Mouse (Mus musculus): ENCODE results near the gene Zscan10. TPM values are rescaled to one million over a fixed set of nuclear protein-coding genes. Genes with fewer than 3 reads are reported as not detected.

Zscan10 gene
- 0.26 and 0.36 TPM in 2 replicates for polyA plus RNA-seq (2015; fragmentation: Nextera tagmentation; extraction: Ambion mirVana)

DNA sequence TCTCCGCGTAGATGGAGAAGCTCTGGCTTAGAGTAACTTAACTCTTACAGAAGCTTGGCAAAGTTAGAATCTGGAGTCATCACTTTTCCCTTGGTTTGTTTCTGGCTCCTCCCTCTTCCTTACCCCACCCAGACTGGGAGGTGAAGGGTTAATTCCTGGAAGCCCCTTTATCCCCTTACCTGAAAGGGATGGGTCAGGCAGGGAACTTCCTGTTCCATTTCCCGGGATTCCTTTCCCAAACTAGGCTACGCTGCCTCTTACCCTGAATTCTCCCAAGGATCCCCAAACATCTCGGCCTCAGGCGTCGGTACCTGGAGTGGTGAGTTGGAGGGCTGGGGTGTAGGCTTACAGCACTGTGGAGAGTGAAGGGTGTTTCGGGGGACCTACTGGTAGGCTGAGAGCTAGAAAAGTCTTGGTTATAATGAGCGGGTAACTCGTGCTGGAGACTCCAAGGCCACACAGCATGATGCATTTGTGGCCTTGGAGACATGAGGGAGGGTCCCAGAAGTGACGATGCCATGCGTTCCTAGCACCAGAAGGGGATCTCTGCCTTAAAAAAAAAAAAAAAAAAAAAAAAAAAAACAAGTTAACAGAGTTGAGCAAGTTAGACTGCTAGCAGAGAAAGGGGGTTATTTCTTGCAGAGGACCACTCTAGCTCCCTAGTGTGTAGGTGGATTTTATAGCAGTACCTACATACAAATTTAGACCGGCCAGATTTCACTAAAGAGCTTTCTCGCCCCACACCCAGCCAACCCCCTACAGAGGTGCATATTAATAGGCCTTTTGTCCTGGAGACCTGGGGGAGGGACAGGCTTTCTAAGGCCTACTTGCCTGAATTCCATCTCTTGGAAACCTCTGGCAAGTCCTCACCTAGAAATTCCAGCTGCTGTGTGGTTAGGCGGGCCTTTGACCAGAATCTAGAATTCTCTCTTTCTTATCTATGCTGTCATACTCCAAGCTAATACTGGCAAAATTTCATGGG is at the start of gene Zscan10:
Zscan10 (plus strand) TSS at position 216 of the 982 bp plus-strand sequence.
- ATAC-seq (ENCODE audit: low read depth): no peak
- no peaks in the 10 kb centered on the region for H3K36me3 ChIP-seq (ENCODE audit: control insufficient read depth, insufficient read depth, low read length)
- WGBS: 55% methylated on average over 15 of the region's 15 CpGs
- peak within 1 kb of the TSS; percentile 96 for H3K27ac ChIP-seq (ENCODE audit: low read length)
- no peaks in the 10 kb centered on the region for H3K27me3 ChIP-seq (ENCODE audit: control insufficient read depth, insufficient read depth, low read depth, low read length)
- H3K4me3 ChIP-seq (ENCODE audit: low read length): peak within 1 kb of the TSS; percentile 56; the same call in 1 of the 2 replicates
- H3K9ac ChIP-seq (ENCODE audit: low read length): peak within 1 kb of the TSS; percentile 70
- no peaks in the 10 kb centered on the region for H3K9me3 ChIP-seq (ENCODE audit: control insufficient read depth, low read length)
- peak within 1 kb of the TSS; percentile 86 for H3K4me2 ChIP-seq (ENCODE audit: low read depth, low read length)
- H3K4me1 ChIP-seq (replicated peaks; ENCODE audit: control insufficient read depth, insufficient read depth, low read length): peaks cover 12% of the 10 kb centered on the region

DNA sequence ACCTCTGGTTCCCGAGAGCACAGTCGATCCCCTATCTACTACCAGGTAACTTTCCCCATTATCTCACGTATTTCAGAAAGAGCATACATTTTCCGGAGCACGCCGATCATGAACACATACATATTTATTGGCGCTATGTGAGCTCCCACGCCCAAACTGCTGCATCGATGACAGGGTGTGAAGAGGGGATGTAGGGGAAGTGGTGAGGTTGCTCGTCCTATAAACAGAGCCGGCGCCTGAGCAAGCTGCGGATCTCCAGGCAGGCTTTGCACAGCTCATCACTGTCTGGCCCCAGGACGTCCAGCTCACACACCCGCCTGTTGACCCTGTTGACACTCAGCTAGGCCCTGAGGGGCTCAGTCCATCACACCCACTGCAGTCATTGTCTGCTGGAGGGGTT is 49.8 kb upstream of the Zscan10 start:
- Histone ChIP-seq H3K4me2 (ENCODE audit: low read depth, low read length) (peak overlapping the region; percentile 82), H3K27ac (ENCODE audit: low read length) (peak overlapping the region; percentile 70), H3K9me3 (ENCODE audit: control insufficient read depth, low read length) (no peaks in the 10 kb centered on the region), H3K27me3 (ENCODE audit: control insufficient read depth, insufficient read depth, low read depth, low read length) (no peaks in the 10 kb centered on the region), H3K36me3 (ENCODE audit: control insufficient read depth, insufficient read depth, low read length) (0 out of 2 replicates have a peak, but pooled peaks cover under 1% of the 10 kb centered on the region), H3K9ac (ENCODE audit: low read length) (peak overlapping the region; percentile 67), H3K4me1 (replicated peaks; ENCODE audit: control insufficient read depth, insufficient read depth, low read length) (peaks cover 11% of the 10 kb centered on the region), H3K4me3 (ENCODE audit: low read length) (peak overlapping the region; percentile 57)
- under 1% methylated on average over 15 of the region's 15 CpGs for WGBS
- ATAC-seq (ENCODE audit: low read depth): peak; percentile 20

DNA sequence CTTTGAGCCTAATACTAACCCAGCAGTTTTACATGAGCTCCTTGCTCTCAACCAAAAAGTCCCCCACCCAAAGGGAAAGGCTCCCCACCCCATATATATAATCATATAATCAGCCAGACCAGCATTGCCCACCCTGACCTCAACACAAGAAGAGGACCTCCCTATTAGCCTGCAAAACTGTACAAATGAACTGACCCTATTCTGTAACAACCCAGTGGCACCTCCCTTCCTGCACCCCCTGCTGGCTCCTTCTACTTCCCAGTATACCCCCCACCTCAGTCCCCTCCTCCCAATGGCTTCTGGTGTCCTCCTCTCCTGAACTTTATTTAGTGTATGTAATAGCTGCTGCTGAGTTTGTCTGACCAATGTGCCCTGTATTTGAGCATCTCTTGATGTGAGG is 49.2 kb upstream of the Zscan10 start:
- peaks cover 11% of the 10 kb centered on the region for H3K4me1 ChIP-seq (replicated peaks; ENCODE audit: control insufficient read depth, insufficient read depth, low read length)
- H3K9me3 ChIP-seq (ENCODE audit: control insufficient read depth, low read length): no peaks in the 10 kb centered on the region
- 0 out of 2 replicates have a peak, but pooled peaks cover 5% of the 10 kb centered on the region for H3K36me3 ChIP-seq (ENCODE audit: control insufficient read depth, insufficient read depth, low read length)
- no peaks in the 10 kb centered on the region for H3K27me3 ChIP-seq (ENCODE audit: control insufficient read depth, insufficient read depth, low read depth, low read length)
- ATAC-seq (ENCODE audit: low read depth): no peak
- peak overlapping the region; percentile 67 for H3K9ac ChIP-seq (ENCODE audit: low read length)
- peak overlapping the region; percentile 82 for H3K4me2 ChIP-seq (ENCODE audit: low read depth, low read length)
- H3K27ac ChIP-seq (ENCODE audit: low read length): peak overlapping the region; percentile 70
- H3K4me3 ChIP-seq (ENCODE audit: low read length): peak overlapping the region; percentile 57

DNA sequence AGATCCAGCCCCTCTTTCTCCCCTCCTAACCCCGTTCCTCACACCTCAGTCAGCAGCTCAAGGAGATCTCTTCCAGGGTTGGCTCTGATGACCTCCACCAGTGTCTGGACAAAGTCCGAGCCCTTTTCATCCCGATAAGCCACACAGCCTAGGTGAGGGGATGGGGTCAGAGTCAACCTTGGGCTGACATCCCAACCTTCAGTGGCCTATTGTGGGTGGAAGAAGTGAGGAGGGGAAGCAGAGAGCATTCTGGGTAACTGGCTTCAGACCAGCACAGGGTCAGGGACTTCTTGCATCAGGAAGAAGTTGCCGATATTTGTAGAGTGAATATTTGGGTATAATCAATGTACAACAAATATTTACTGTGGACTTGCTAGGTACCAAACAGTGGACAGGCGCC is 48.7 kb upstream of the Zscan10 start:
- Histone ChIP-seq H3K4me2 (ENCODE audit: low read depth, low read length) (no peak overlapping the region), H3K9me3 (ENCODE audit: control insufficient read depth, low read length) (no peaks in the 10 kb centered on the region), H3K9ac (ENCODE audit: low read length) (no peak overlapping the region), H3K4me3 (ENCODE audit: low read length) (no peak overlapping the region), H3K27ac (ENCODE audit: low read length) (no peak overlapping the region), H3K4me1 (replicated peaks; ENCODE audit: control insufficient read depth, insufficient read depth, low read length) (peaks cover 11% of the 10 kb centered on the region), H3K27me3 (ENCODE audit: control insufficient read depth, insufficient read depth, low read depth, low read length) (no peaks in the 10 kb centered on the region), H3K36me3 (ENCODE audit: control insufficient read depth, insufficient read depth, low read length) (peaks cover 5% of the 10 kb centered on the region; the same call in 1 of the 2 replicates)
- no peak for ATAC-seq (ENCODE audit: low read depth)
- WGBS: 50% methylated on average over 5 of the region's 5 CpGs

DNA sequence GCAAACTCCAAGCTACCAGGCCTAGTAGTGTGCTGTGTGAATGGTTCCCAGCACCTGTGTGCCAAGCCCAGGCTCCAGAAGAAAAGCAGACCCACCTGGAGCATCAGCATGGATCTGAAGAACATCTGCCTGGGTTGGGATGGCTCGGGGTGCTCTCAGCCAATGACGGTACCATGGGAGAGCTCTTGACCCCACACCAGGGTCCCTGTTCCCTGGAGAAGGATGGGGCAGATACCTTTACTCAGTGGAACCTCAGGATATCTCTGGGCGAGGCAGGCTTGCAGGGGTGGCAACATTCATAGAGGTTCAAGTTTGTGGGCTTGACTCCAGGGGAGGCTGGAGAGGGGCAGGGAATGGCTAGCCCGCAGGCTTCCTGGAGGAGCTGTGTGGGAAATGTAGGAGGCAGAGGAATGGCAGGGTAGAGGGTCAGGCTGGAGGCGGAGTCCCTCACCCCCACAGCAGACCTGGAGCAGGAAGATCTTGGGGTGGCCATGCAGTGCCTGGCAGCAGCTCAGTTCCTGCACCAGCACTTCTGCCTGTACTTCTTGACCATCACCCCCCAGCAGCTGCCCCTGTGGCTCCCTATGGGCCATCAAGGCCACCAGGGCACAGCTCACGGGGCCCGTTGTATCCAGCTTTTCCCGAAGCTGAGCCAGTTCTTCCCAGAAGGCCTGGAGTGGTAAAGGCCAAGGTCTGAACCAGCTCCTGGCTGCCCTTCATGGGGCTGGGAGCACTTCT is 47.6 kb upstream of the Zscan10 start:
- Histone ChIP-seq H3K4me3 (ENCODE audit: low read length) (no peak overlapping the region), H3K27ac (ENCODE audit: low read length) (no peak overlapping the region), H3K36me3 (ENCODE audit: control insufficient read depth, insufficient read depth, low read length) (peaks cover 16% of the 10 kb centered on the region), H3K4me2 (ENCODE audit: low read depth, low read length) (no peak overlapping the region), H3K4me1 (replicated peaks; ENCODE audit: control insufficient read depth, insufficient read depth, low read length) (peaks cover 11% of the 10 kb centered on the region), H3K9ac (ENCODE audit: low read length) (no peak overlapping the region), H3K9me3 (ENCODE audit: control insufficient read depth, low read length) (no peaks in the 10 kb centered on the region), H3K27me3 (ENCODE audit: control insufficient read depth, insufficient read depth, low read depth, low read length) (no peaks in the 10 kb centered on the region)
- 83% methylated on average over 8 of the region's 8 CpGs for WGBS
- ATAC-seq (ENCODE audit: low read depth): no peak

DNA sequence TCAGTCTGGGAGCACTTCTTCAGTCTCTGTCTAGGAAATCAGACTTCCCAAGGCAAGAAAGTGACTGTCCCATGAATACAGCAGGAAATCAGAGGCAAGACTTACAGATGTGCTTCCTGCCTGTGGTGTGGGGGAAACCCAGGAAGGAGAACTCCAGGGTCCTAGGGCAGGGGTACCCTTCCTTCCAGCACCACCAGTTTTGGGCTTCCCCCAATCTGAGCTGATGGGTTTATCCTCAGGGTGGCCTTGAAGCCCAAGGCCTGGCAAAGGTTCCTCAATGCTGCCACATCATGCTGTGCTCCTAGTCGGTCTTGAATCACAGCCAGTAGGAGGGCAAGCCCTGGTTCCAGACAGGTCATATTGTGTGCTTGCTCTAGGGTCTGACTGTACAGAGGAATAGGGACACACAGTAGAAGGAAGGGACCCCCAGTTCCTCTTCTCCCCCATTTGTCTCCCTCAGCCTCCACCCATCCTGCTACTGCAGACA is 47.0 kb upstream of the Zscan10 start:
- H3K36me3 ChIP-seq (ENCODE audit: control insufficient read depth, insufficient read depth, low read length): peaks cover 21% of the 10 kb centered on the region
- H3K9me3 ChIP-seq (ENCODE audit: control insufficient read depth, low read length): no peaks in the 10 kb centered on the region
- H3K9ac ChIP-seq (ENCODE audit: low read length): no peak overlapping the region
- WGBS: 83% methylated on average over 1 of the region's 1 CpGs
- no peak overlapping the region for H3K4me2 ChIP-seq (ENCODE audit: low read depth, low read length)
- no peak overlapping the region for H3K4me3 ChIP-seq (ENCODE audit: low read length)
- H3K27ac ChIP-seq (ENCODE audit: low read length): no peak overlapping the region
- H3K4me1 ChIP-seq (replicated peaks; ENCODE audit: control insufficient read depth, insufficient read depth, low read length): peaks cover 11% of the 10 kb centered on the region
- no peaks in the 10 kb centered on the region for H3K27me3 ChIP-seq (ENCODE audit: control insufficient read depth, insufficient read depth, low read depth, low read length)
- no peak for ATAC-seq (ENCODE audit: low read depth)

DNA sequence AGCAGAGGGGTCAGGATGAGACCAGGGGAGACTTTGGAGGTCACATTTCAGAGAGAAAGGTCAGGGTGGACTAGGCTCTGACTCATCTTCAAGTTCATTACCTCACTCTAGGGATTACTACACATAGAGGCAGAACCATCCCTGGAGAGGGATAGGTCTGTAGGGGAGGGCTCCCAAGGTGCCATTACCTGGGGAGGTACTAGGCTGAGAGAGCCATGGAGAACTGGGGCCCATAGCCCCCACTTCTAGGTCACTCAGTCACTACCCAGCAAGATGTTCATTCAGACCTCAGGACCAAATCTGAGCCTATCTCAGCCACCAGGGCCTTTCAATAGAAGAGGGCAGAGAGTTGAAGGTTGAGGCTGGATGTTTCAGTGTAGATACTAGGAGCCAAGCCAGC is 46.3 kb upstream of the Zscan10 start:
- Histone ChIP-seq H3K9ac (ENCODE audit: low read length) (no peak overlapping the region), H3K27ac (ENCODE audit: low read length) (no peak overlapping the region), H3K4me3 (ENCODE audit: low read length) (no peak overlapping the region), H3K36me3 (ENCODE audit: control insufficient read depth, insufficient read depth, low read length) (peaks cover 23% of the 10 kb centered on the region), H3K9me3 (ENCODE audit: control insufficient read depth, low read length) (no peaks in the 10 kb centered on the region), H3K4me1 (replicated peaks; ENCODE audit: control insufficient read depth, insufficient read depth, low read length) (peaks cover 7% of the 10 kb centered on the region), H3K27me3 (ENCODE audit: control insufficient read depth, insufficient read depth, low read depth, low read length) (no peaks in the 10 kb centered on the region), H3K4me2 (ENCODE audit: low read depth, low read length) (no peak overlapping the region)
- ATAC-seq (ENCODE audit: low read depth): no peak

DNA sequence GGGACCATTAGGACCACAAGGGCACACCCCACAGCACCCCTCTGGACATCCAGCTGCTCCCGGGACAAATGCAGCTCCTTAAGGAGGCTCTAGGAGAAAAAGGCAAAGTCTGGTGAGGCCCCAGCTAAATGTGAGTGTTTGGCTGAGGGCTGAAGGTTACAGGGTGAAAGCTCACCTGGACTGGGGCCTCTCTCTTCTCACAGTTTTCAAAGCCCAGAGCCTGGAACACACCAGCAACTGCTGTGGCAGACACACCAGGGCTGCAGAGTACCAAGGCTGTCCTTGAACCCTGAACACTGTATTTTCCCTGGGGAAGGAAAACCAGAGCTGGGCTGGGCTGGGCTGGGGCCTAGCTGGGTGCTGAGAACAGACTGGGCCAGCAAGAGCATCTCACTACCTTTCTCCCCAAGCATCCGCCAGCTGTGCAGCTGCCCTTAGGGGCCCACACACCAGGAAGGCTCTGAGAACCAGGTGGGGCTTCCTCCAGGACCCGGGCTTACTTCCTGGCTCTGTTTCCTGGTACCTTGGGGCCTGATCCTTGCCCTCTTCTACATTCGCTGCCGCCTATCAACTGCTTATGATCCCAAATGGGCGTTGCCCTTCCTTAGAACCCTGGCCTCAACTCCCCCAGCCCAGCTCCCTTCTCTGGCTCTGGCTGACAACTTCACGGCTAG is 45.3 kb upstream of the Zscan10 start:
- H3K4me3 ChIP-seq (ENCODE audit: low read length): no peak overlapping the region
- no peak overlapping the region for H3K27ac ChIP-seq (ENCODE audit: low read length)
- H3K4me1 ChIP-seq (replicated peaks; ENCODE audit: control insufficient read depth, insufficient read depth, low read length): peaks cover 7% of the 10 kb centered on the region
- no peaks in the 10 kb centered on the region for H3K9me3 ChIP-seq (ENCODE audit: control insufficient read depth, low read length)
- ATAC-seq (ENCODE audit: low read depth): no peak
- H3K4me2 ChIP-seq (ENCODE audit: low read depth, low read length): no peak overlapping the region
- no peaks in the 10 kb centered on the region for H3K27me3 ChIP-seq (ENCODE audit: control insufficient read depth, insufficient read depth, low read depth, low read length)
- 75% methylated on average over 7 of the region's 7 CpGs for WGBS
- H3K9ac ChIP-seq (ENCODE audit: low read length): no peak overlapping the region
- H3K36me3 ChIP-seq (ENCODE audit: control insufficient read depth, insufficient read depth, low read length): peaks cover 25% of the 10 kb centered on the region
